Mouse (Mus musculus) limb, embryonic 15.5 days (tissue): ENCODE data around the gene Riox2. TPM values are rescaled to one million over a fixed set of nuclear protein-coding genes. Genes with fewer than 3 reads are reported as not detected.

Experiments
- ATAC-seq: fragments of 200-750 bp; cut with Nextera tagmentation; 2 replicates; pipeline ENCODE4 v1.8.0; 2017; ENCODE audit warnings: low read depth, moderate TSS enrichment; ENCODE audit not compliant: insufficient number of reproducible peaks, low FRiP score, low TSS enrichment
- H3K27ac ChIP-seq: fragments of 300-500 bp; sonication (generic); 2 replicates; pipeline ENCODE4 v1.5.1; 2015; ENCODE audit warnings: moderate library complexity, mild to moderate bottlenecking, inconsistent platforms
- H3K27me3 ChIP-seq: fragments of 300-500 bp; sonication (generic); 2 replicates; pipeline ENCODE4 v1.6.1; 2015; ENCODE audit warnings: inconsistent platforms
- H3K36me3 ChIP-seq: fragments of 300-500 bp; sonication (generic); 2 replicates; pipeline ENCODE4 v1.6.1; 2015; ENCODE audit warnings: inconsistent platforms
- H3K4me1 ChIP-seq: fragments of 300-500 bp; sonication (generic); 2 replicates; pipeline ENCODE4 v1.6.1; 2015; ENCODE audit warnings: inconsistent platforms
- H3K4me2 ChIP-seq: fragments of 300-500 bp; sonication (generic); 2 replicates; pipeline ENCODE4 v1.6.1; 2015; ENCODE audit warnings: mild to moderate bottlenecking, inconsistent platforms
- H3K4me3 ChIP-seq: fragments of 300-500 bp; sonication (generic); 2 replicates; pipeline ENCODE4 v1.5.1; 2015; ENCODE audit warnings: mild to moderate bottlenecking, inconsistent platforms
- H3K9ac ChIP-seq: fragments of 300-500 bp; sonication (generic); 2 replicates; pipeline ENCODE4 v1.6.1; 2015; ENCODE audit warnings: inconsistent platforms
- H3K9me3 ChIP-seq: fragments of 300-500 bp; sonication (generic); 2 replicates; pipeline ENCODE4 v1.6.1; 2016; ENCODE audit warnings: inconsistent platforms
- WGBS: fragments of 180-500 bp; shearing (Covaris S2); methylation state at CpG from one replicate; pipeline ENCODE4 v1.1.7; 2015; 5-methylcytosine and 5-hydroxymethylcytosine counted together
- polyA plus RNA-seq: library from polyadenylated mRNA; unstranded; fragments of >200 nt; fragmentation: Nextera tagmentation; extraction: Ambion mirVana; gene quantifications from 2 replicates; pipeline ENCODE4 v1.2.1, GENCODE M21; 2015

The Riox2 gene
- polyA plus RNA-seq, 1 experiment from 2014 or later, result 33.4 TPM

GRCm38 (mm10) chr16:59474788-59475187, 3.2 kb downstream of the Riox2 start:
- Histone ChIP-seq H3K27ac (no peak overlapping the region), H3K4me1 (peaks cover 7% of the 10 kb centered on the region), H3K4me2 (no peak overlapping the region), H3K27me3 (no peaks in the 10 kb centered on the region), H3K9me3 (no peaks in the 10 kb centered on the region), H3K9ac (no peak overlapping the region), H3K36me3 (peaks cover 12% of the 10 kb centered on the region), H3K4me3 (no peak overlapping the region)
- no peak for ATAC-seq
- WGBS, result 14% methylated on average over 1 of the region's 1 CpGs

GRCm38 (mm10) chr16:59477955-59478354, 6.4 kb downstream of the Riox2 start:
- WGBS, result 78% methylated on average over 3 of the region's 3 CpGs
- Histone ChIP-seq H3K36me3 (peaks cover 33% of the 10 kb centered on the region), H3K27ac (no peak overlapping the region), H3K9ac (no peak overlapping the region), H3K27me3 (no peaks in the 10 kb centered on the region), H3K4me1 (peaks cover 3% of the 10 kb centered on the region; the same call in 1 of the 2 replicates), H3K4me2 (no peak overlapping the region), H3K9me3 (no peaks in the 10 kb centered on the region), H3K4me3 (no peak overlapping the region)
- ATAC-seq, result no peak

GRCm38 (mm10) chr16:59487239-59487638, 15.7 kb downstream of the Riox2 start:
- ATAC-seq, result no peak
- WGBS, result 72% methylated on average over 7 of the region's 7 CpGs
- Histone ChIP-seq H3K27ac (no peak overlapping the region), H3K4me1 (0 out of 2 replicates have a peak, but pooled peaks cover 4% of the 10 kb centered on the region), H3K9me3 (no peaks in the 10 kb centered on the region), H3K4me3 (no peak overlapping the region), H3K36me3 (peaks cover 64% of the 10 kb centered on the region), H3K27me3 (no peaks in the 10 kb centered on the region), H3K4me2 (no peak overlapping the region), H3K9ac (no peak overlapping the region)

- Histone ChIP-seq H3K4me2 (no peak overlapping the region), H3K4me3 (no peak overlapping the region), H3K9me3 (no peaks in the 10 kb centered on the region), H3K9ac (no peak overlapping the region), H3K27ac (no peak overlapping the region), H3K4me1 (0 out of 2 replicates have a peak, but pooled peaks cover 4% of the 10 kb centered on the region), H3K36me3 (peaks cover 62% of the 10 kb centered on the region), H3K27me3 (no peaks in the 10 kb centered on the region)
- ATAC-seq, result no peak
- 47% methylated on average over 9 of the region's 9 CpGs for WGBS
These were observed 16.5 kb downstream of the Riox2 start for GRCm38 (mm10) chr16:59487975-59488548.

- Histone ChIP-seq H3K9ac (no peak overlapping the region), H3K36me3 (peaks cover 60% of the 10 kb centered on the region), H3K4me2 (no peak overlapping the region), H3K9me3 (no peaks in the 10 kb centered on the region), H3K4me1 (0 out of 2 replicates have a peak, but pooled peaks cover under 1% of the 10 kb centered on the region), H3K27me3 (no peaks in the 10 kb centered on the region), H3K27ac (no peak overlapping the region), H3K4me3 (no peak overlapping the region)
- 88% methylated on average over 14 of the region's 14 CpGs for WGBS
- no peak for ATAC-seq
These were observed 21.6 kb downstream of the Riox2 start for GRCm38 (mm10) chr16:59493199-59493598.

GRCm38 (mm10) chr16:59497947-59498346, 26.4 kb downstream of the Riox2 start:
- 81% methylated on average over 1 of the region's 1 CpGs for WGBS
- peaks cover 53% of the 10 kb centered on the region for H3K36me3 ChIP-seq
- H3K4me1 ChIP-seq, result no peaks in the 10 kb centered on the region
- no peak for ATAC-seq
- no peak overlapping the region for H3K27ac ChIP-seq
- no peak overlapping the region for H3K4me3 ChIP-seq
- H3K27me3 ChIP-seq, result no peaks in the 10 kb centered on the region
- no peak overlapping the region for H3K4me2 ChIP-seq
- no peaks in the 10 kb centered on the region for H3K9me3 ChIP-seq
- no peak overlapping the region for H3K9ac ChIP-seq

GRCm38 (mm10) chr16:59499180-59499579, 27.6 kb downstream of the Riox2 start:
- 88% methylated on average over 3 of the region's 3 CpGs for WGBS
- Histone ChIP-seq H3K27me3 (no peaks in the 10 kb centered on the region), H3K9me3 (no peaks in the 10 kb centered on the region), H3K4me2 (no peak overlapping the region), H3K9ac (no peak overlapping the region), H3K4me3 (no peak overlapping the region), H3K36me3 (peaks cover 50% of the 10 kb centered on the region), H3K4me1 (no peaks in the 10 kb centered on the region), H3K27ac (no peak overlapping the region)
- ATAC-seq, result no peak

GRCm38 (mm10) chr16:59509830-59510229, 38.3 kb downstream of the Riox2 start:
- 78% methylated on average over 5 of the region's 5 CpGs for WGBS
- H3K9ac ChIP-seq, result no peak overlapping the region

GRCm38 (mm10) chr16:59515169-59515568, 43.6 kb downstream of the Riox2 start:
- Histone ChIP-seq H3K36me3 (peaks cover 23% of the 10 kb centered on the region), H3K4me3 (no peak overlapping the region), H3K9me3 (no peaks in the 10 kb centered on the region), H3K9ac (no peak overlapping the region), H3K4me2 (no peak overlapping the region), H3K4me1 (no peaks in the 10 kb centered on the region), H3K27ac (no peak overlapping the region), H3K27me3 (no peaks in the 10 kb centered on the region)
- ATAC-seq, result no peak
- WGBS, result 89% methylated on average over 5 of the region's 5 CpGs

More at GRCm38 (mm10) chr16:59509830-59510229, 38.3 kb downstream of the Riox2 start:
- no peak overlapping the region for H3K4me3 ChIP-seq
- no peaks in the 10 kb centered on the region for H3K9me3 ChIP-seq
- peaks cover 27% of the 10 kb centered on the region; the same call in 1 of the 2 replicates for H3K36me3 ChIP-seq
- no peak for ATAC-seq
- no peak overlapping the region for H3K4me2 ChIP-seq
- no peak overlapping the region for H3K27ac ChIP-seq
- H3K27me3 ChIP-seq, result no peaks in the 10 kb centered on the region
- H3K4me1 ChIP-seq, result no peaks in the 10 kb centered on the region

GRCm38 (mm10) chr16:59516965-59517364, 45.4 kb downstream of the Riox2 start:
- Histone ChIP-seq H3K4me1 (no peaks in the 10 kb centered on the region), H3K27me3 (no peaks in the 10 kb centered on the region), H3K4me3 (no peak overlapping the region), H3K36me3 (peaks cover 28% of the 10 kb centered on the region), H3K27ac (no peak overlapping the region), H3K4me2 (no peak overlapping the region), H3K9ac (no peak overlapping the region), H3K9me3 (no peaks in the 10 kb centered on the region)
- ATAC-seq, result no peak
- WGBS, result 69% methylated on average over 10 of the region's 10 CpGs

GRCm38 (mm10) chr16:59517447-59518219, 46.1 kb downstream of the Riox2 start:
- H3K4me2 ChIP-seq, result no peak overlapping the region
- H3K36me3 ChIP-seq, result peaks cover 26% of the 10 kb centered on the region
- H3K27ac ChIP-seq, result no peak overlapping the region
- peak; percentile 58; the same call in 1 of the 2 replicates for ATAC-seq
- H3K9me3 ChIP-seq, result no peaks in the 10 kb centered on the region
- H3K27me3 ChIP-seq, result no peaks in the 10 kb centered on the region
- WGBS, result 34% methylated on average over 15 of the region's 15 CpGs
- H3K4me3 ChIP-seq, result no peak overlapping the region
- H3K9ac ChIP-seq, result no peak overlapping the region
- no peaks in the 10 kb centered on the region for H3K4me1 ChIP-seq

- Histone ChIP-seq H3K4me2 (no peak overlapping the region), H3K4me3 (no peak overlapping the region), H3K9me3 (no peaks in the 10 kb centered on the region), H3K4me1 (no peaks in the 10 kb centered on the region), H3K27me3 (no peaks in the 10 kb centered on the region), H3K9ac (no peak overlapping the region), H3K27ac (no peak overlapping the region), H3K36me3 (peaks cover 9% of the 10 kb centered on the region)
- no peak for ATAC-seq
- WGBS, result 86% methylated on average over 16 of the region's 16 CpGs
These were observed 50.3 kb downstream of the Riox2 start for GRCm38 (mm10) chr16:59521752-59522423.
